Mouse (Mus musculus): ENCODE results near the gene Cst12. TPM values are rescaled to one million over a fixed set of nuclear protein-coding genes. Genes with fewer than 3 reads are reported as not detected.

The Cst12 gene
- polyA plus RNA-seq, 1 experiment = 188 TPM

Other genes with a start within 250 kb of the Cst12 start
- gene Nxt1, start 116.8 kb upstream of the Cst12 start, polyA plus RNA-seq (2012; rRNA removed) = 22.4 and 24.8 TPM in 2 replicates
- 14.4 and 14.5 TPM in 2 replicates for gene Gzf1, start 108.3 kb upstream of the Cst12 start, polyA plus RNA-seq (2012; rRNA removed)
- 1.3 and 1.5 TPM in 2 replicates for gene Napb, start 56.9 kb upstream of the Cst12 start, polyA plus RNA-seq (2012; rRNA removed)
- gene Cstl1, start 39.0 kb upstream of the Cst12 start, polyA plus RNA-seq (2012; rRNA removed) = 0.61 and 0.71 TPM in 2 replicates
- gene Cst11, start 17.9 kb upstream of the Cst12 start, polyA plus RNA-seq (2012; rRNA removed) = 655 and 970 TPM in 2 replicates
- 0.60 TPM in 1 of 2 replicates, not detected in the other for gene 8030411F24Rik, start 7.4 kb upstream of the Cst12 start, polyA plus RNA-seq (2012; rRNA removed)
- gene Cst8, start 9.4 kb downstream of the Cst12 start, polyA plus RNA-seq (2012; rRNA removed) = 550 and 654 TPM in 2 replicates
- 0.23 TPM in 1 of 2 replicates, not detected in the other for gene Cst13, start 30.7 kb downstream of the Cst12 start, polyA plus RNA-seq (2012; rRNA removed)
- 0.24 TPM in 1 of 2 replicates, not detected in the other for gene Cst9, start 45.8 kb downstream of the Cst12 start, polyA plus RNA-seq (2012; rRNA removed)
- 2,481 and 2,782 TPM in 2 replicates for gene 9230104L09Rik, start 75.7 kb downstream of the Cst12 start, polyA plus RNA-seq (2012; rRNA removed)
- 1,716 and 1,883 TPM in 2 replicates for gene Cst3, start 86.3 kb downstream of the Cst12 start, polyA plus RNA-seq (2012; rRNA removed)
- gene Gm1330, start 213.9 kb downstream of the Cst12 start, polyA plus RNA-seq (2012; rRNA removed) = not detected in 2 replicates
- not detected in 2 replicates for gene Gm10750, start 227.9 kb downstream of the Cst12 start, polyA plus RNA-seq (2012; rRNA removed)

Measured in gonadal fat pad, adult 2 months (tissue).